Mouse (Mus musculus) C2C12 (cell line): ENCODE measurements around the gene Syngr4. TPM values are rescaled to one million over a fixed set of nuclear protein-coding genes. Genes with fewer than 3 reads are reported as not detected.
"Not testable (repeated sequence)": the region's sequence is repeated elsewhere in the genome, so short reads cannot be mapped to it uniquely, and the experiment has no call there.

ENCODE experiments used
- H3K27me3 ChIP-seq: one replicate; pipeline ENCODE4 v1.6.1; 2011; ENCODE audit not compliant: control insufficient read depth, insufficient read depth, insufficient read length
- H3K36me3 ChIP-seq: one replicate; pipeline ENCODE4 v1.6.1; 2011; ENCODE audit not compliant: control insufficient read depth, insufficient read depth
- H3K4me3 ChIP-seq: one replicate; pipeline ENCODE4 v1.5.1; 2011; ENCODE audit warnings: mild to moderate bottlenecking, control low read depth; ENCODE audit not compliant: poor library complexity, insufficient read depth, severe bottlenecking
- H3K79me2 ChIP-seq: one replicate; pipeline ENCODE4 v1.6.1; 2011; ENCODE audit not compliant: control insufficient read depth, insufficient read depth
- H3K79me3 ChIP-seq: one replicate; pipeline ENCODE4 v1.6.1; 2011; ENCODE audit warnings: low read depth, control low read depth
- H3ac ChIP-seq: one replicate; pipeline ENCODE3; 2011; ENCODE audit warnings: low read depth; ENCODE audit not compliant: control insufficient read depth, insufficient read length
- CEBPB ChIP-seq: IDR thresholded peaks from one replicate; pipeline ENCODE4 v1.6.1; 2011; ENCODE audit warnings: low read depth, mild to moderate bottlenecking, control low read depth, moderate library complexity
- CTCF ChIP-seq: IDR thresholded peaks from one replicate; pipeline ENCODE4 v1.5.1; 2011; ENCODE audit not compliant: control insufficient read depth, insufficient read depth, insufficient read length
- FOSL1 ChIP-seq: IDR thresholded peaks from one replicate; pipeline ENCODE4 v1.8.0; 2011; ENCODE audit warnings: mild to moderate bottlenecking, low read length; ENCODE audit not compliant: poor library complexity, insufficient read depth, severe bottlenecking
- MAX ChIP-seq: IDR thresholded peaks from one replicate; pipeline ENCODE4 v1.6.1; 2011; ENCODE audit warnings: mild to moderate bottlenecking, control low read depth
- MYOD1 ChIP-seq: IDR thresholded peaks from one replicate; pipeline ENCODE4 v1.6.1; 2011; ENCODE audit warnings: low read depth; ENCODE audit not compliant: control insufficient read depth, insufficient read length
- MYOG ChIP-seq: IDR thresholded peaks from one replicate; pipeline ENCODE4 v1.6.1; 2011; ENCODE audit not compliant: control insufficient read depth, insufficient read length; ENCODE audit errors: extremely low read depth
- USF1 ChIP-seq: IDR thresholded peaks from one replicate; pipeline ENCODE4 v1.6.1; 2011; ENCODE audit warnings: low read depth, mild to moderate bottlenecking, control low read depth, moderate library complexity
- polyA plus RNA-seq: library from polyadenylated mRNA; unstranded; fragments of >200 nt; fragmentation: generic; extraction: Trizol; gene quantifications from one replicate; pipeline ENCODE4 v1.2.1, GENCODE M21; 2012; ENCODE audit warnings: missing spikeins

Syngr4 gene
- polyA plus RNA-seq, 1 experiment, result 0.15 TPM

DNA sequence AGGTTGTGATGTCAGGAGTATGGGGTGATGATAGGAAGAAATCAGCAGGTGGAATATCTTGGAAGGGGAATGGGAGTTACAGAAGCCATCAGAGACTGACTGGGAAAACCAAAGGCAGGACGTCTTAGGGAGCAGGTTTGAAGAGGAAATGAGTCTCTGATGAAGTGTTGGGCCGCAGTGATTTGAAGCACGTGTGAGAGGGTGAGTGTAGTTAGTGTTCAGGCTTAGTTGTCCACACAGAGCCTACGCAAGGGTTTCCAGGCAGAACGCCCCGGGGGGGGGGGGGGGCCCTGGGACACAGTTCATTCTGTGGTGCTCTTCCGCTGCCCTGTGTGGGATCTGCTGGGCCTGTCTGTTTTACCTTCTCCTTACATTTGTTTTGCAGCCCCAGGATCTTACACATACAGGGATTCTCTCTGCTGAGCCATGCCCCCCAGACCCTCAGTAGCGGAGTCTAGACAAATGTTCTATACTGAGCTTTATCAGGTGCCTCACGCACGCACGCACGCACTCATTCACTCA, 6.0 kb upstream of the Syngr4 start:
- Histone ChIP-seq H3K36me3 (no peaks in the 10 kb centered on the region), H3K4me3 (no peak overlapping the region), H3K27me3 (no peaks in the 10 kb centered on the region), H3K79me2 (no peaks in the 10 kb centered on the region), H3K79me3 (no peaks in the 10 kb centered on the region), H3ac (no peak overlapping the region)
- TF ChIP-seq CTCF (no peak), MYOD1 (no peak), CEBPB (no peak), FOSL1 (no peak), MAX (no peak), MYOG (no peak), USF1 (no peak)

DNA sequence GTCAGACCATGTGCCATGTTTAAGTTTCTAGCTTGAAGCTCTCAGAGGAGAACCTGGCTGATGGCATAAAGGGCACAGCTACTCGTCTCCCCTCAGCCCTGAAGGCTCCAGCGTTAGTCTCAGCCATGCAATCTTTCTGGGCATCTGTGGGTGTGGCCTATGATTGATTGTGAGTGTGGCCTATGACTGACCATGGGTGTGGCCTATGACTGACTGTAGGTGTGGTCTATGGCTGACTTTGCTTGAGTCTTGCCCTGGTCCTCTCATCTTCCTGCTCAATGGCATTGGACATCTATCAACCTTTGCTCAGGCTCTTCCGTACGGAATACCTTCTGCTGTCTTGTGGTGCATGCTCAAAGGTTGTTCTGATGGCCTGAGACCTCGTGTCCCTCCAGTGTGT, 5.0 kb upstream of the Syngr4 start:
- no peak overlapping the region for H3K4me3 ChIP-seq
- TF ChIP-seq MAX, result no peak
- TF ChIP-seq MYOD1, result no peak
- TF ChIP-seq MYOG, result no peak
- no peak for TF ChIP-seq CTCF
- TF ChIP-seq CEBPB, result no peak
- no peak for TF ChIP-seq USF1
- TF ChIP-seq FOSL1, result no peak
- no peaks in the 10 kb centered on the region for H3K79me2 ChIP-seq
- no peaks in the 10 kb centered on the region for H3K36me3 ChIP-seq
- no peak overlapping the region for H3ac ChIP-seq
- H3K27me3 ChIP-seq, result no peaks in the 10 kb centered on the region
- H3K79me3 ChIP-seq, result no peaks in the 10 kb centered on the region

DNA sequence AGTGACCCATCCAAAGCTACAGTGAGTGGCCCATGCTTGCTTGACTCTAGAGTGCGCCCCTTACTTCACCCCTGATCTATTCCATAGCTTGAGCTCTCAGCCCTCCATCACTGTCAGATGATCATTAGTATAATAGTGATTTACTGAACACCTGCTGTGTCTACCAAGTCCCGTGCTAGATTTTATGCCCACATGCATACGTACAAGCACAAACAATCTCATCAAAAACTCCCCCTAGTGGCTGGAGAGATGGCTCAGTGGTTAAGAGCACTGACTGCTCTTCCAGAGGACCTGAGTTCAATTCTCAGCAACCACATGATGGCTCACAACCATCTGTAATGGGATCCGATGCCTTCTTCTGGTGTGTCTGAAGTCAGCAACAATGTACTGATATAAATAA, 1.6 kb upstream of the Syngr4 start:
- not testable (repeated sequence) for H3K27me3 ChIP-seq, H3K79me3 ChIP-seq, H3ac ChIP-seq, H3K79me2 ChIP-seq, H3K36me3 ChIP-seq
- H3K4me3 ChIP-seq, result peak overlapping the region; percentile 41

DNA sequence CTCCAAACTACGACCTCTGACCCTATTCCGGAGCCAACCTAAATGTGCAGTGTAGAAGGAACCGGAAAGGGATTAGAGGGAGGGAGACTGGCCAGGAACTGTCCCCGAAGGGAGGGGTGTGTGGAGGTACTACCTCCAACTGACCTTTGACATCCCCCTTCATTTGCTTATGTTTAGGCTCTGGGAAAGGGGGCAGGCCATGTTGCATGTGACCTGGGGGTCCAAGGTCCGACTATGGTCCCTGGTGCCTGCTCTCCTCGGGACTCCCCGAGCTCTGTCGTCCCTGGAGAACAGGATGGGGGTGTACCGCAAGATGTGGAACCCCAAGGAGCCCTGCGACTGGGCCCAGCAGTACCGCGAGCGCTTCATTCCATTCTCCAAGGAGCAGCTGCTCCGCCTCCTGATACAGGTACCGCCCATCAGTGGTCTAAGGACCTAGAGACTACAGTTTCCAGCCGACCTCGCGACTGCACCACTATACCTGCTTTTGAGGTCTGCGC, 794 bp upstream of the Syngr4 start:
- no peak for TF ChIP-seq CEBPB
- TF ChIP-seq MYOG, result no peak
- TF ChIP-seq USF1, result no peak
- no peak for TF ChIP-seq FOSL1
- no peak for TF ChIP-seq CTCF
- no peak for TF ChIP-seq MAX
- no peak for TF ChIP-seq MYOD1
- H3K79me2 ChIP-seq, result no peaks in the 10 kb centered on the region
- no peaks in the 10 kb centered on the region for H3K27me3 ChIP-seq

DNA sequence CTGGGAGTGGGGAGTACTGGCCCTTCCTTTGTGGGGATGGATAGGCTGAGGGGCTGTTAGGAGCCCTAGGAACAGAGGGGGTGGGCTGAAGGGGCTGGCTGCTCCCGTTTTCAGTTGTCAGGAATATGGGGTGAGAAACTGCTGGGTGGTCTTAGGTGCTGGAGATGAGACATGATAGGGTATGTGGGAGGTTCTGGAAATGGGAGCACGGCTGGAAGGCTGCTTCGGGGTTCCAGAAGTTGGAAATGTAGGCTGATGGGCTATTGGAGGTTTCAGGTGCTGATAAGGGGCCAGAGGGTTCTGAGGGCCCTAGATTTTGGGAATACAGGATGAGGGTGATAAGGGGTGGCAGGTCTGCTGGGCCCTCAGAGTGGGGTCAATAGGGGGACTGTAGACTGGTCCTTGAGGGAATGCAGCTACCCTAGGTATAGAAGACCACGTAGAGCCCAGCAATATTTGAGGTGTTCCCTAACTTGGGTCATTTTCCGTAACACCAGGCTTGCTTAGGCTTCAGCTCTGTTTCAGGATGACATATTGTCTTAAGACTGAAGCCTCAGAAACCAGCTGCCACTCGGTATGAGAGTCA, 490 bp downstream of the Syngr4 start:
- Histone ChIP-seq H3ac (no peak overlapping the region), H3K27me3 (no peaks in the 10 kb centered on the region), H3K79me2 (no peaks in the 10 kb centered on the region), H3K4me3 (no peak overlapping the region), H3K79me3 (no peaks in the 10 kb centered on the region), H3K36me3 (no peaks in the 10 kb centered on the region)
- no peak for TF ChIP-seq USF1
- TF ChIP-seq MAX, result no peak
- TF ChIP-seq CTCF, result no peak
- no peak for TF ChIP-seq FOSL1

More for the DNA sequence above, 794 bp upstream of the Syngr4 start:
- Histone ChIP-seq H3K36me3 (no peaks in the 10 kb centered on the region), H3K4me3 (peak overlapping the region; percentile 41), H3ac (peak overlapping the region; percentile 62), H3K79me3 (no peaks in the 10 kb centered on the region)

DNA sequence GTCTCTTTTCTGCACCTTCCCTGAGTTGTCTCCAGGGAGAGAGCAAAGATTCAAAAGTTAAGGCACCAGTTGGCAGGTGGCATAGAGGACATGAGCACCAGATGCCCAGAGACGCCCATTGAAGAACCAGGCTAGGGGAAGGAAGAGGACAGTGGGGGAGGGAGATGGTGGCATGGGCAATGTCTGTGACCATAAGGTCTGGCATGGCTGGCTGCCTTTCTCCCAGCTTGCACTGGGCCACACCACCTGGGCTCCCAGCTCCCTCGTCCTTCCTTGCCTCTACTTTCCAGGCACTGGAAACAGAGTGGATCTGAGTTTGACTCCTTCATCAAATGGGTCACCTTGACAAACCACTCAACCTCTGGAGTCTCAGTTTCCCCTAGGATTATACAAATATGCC, 3.9 kb downstream of the Syngr4 start:
- Histone ChIP-seq H3K27me3 (no peaks in the 10 kb centered on the region), H3K4me3 (no peak overlapping the region), H3K36me3 (no peaks in the 10 kb centered on the region)

More for the DNA sequence above, 3.9 kb downstream of the Syngr4 start:
- Histone ChIP-seq H3K79me2 (no peaks in the 10 kb centered on the region), H3ac (no peak overlapping the region), H3K79me3 (no peaks in the 10 kb centered on the region)
- no peak for TF ChIP-seq CTCF
- no peak for TF ChIP-seq FOSL1
- no peak for TF ChIP-seq MAX
- TF ChIP-seq MYOG, result no peak
- TF ChIP-seq MYOD1, result no peak
- no peak for TF ChIP-seq USF1
- TF ChIP-seq CEBPB, result no peak
